Mouse (Mus musculus) neural tube, embryonic 15.5 days (tissue): ENCODE measurements around the gene Cspg5. TPM values are rescaled to one million over a fixed set of nuclear protein-coding genes. Genes with fewer than 3 reads are reported as not detected.
A peak's percentile ranks its signal among the peaks of the same experiment; 100 is the strongest.

Experiments used
- ATAC-seq: fragments of 200-750 bp; cut with Nextera tagmentation; 2 replicates; pipeline ENCODE4 v1.8.0; 2017; ENCODE audit warnings: mild to moderate bottlenecking, moderate TSS enrichment, moderate library complexity; ENCODE audit not compliant: low FRiP score
- H3K27ac ChIP-seq: fragments of 300-500 bp; sonication (generic); replicated peaks from 2 replicates; pipeline ENCODE4 v1.5.1; 2015; ENCODE audit warnings: mild to moderate bottlenecking, inconsistent platforms
- H3K27me3 ChIP-seq: fragments of 300-500 bp; sonication (generic); replicated peaks from 2 replicates; pipeline ENCODE4 v1.6.1; 2015; ENCODE audit warnings: inconsistent platforms
- H3K36me3 ChIP-seq: fragments of 300-500 bp; sonication (generic); 2 replicates; pipeline ENCODE4 v1.6.1; 2015; ENCODE audit warnings: inconsistent platforms
- H3K4me1 ChIP-seq: fragments of 300-500 bp; sonication (generic); 2 replicates; pipeline ENCODE4 v1.6.1; 2015; ENCODE audit warnings: inconsistent platforms
- H3K4me2 ChIP-seq: fragments of 300-500 bp; sonication (generic); 2 replicates; pipeline ENCODE4 v1.6.1; 2015; ENCODE audit warnings: inconsistent platforms, mild to moderate bottlenecking, moderate library complexity
- H3K4me3 ChIP-seq: fragments of 300-500 bp; sonication (generic); replicated peaks from 2 replicates; pipeline ENCODE4 v1.5.1; 2015; ENCODE audit warnings: mild to moderate bottlenecking, inconsistent platforms
- H3K9ac ChIP-seq: fragments of 300-500 bp; sonication (generic); replicated peaks from 2 replicates; pipeline ENCODE4 v1.6.1; 2015; ENCODE audit warnings: mild to moderate bottlenecking, inconsistent platforms
- H3K9me3 ChIP-seq: fragments of 300-500 bp; sonication (generic); replicated peaks from 2 replicates; pipeline ENCODE4 v1.6.1; 2016; ENCODE audit warnings: inconsistent platforms
- WGBS: fragments of 180-500 bp; shearing (Covaris S2); methylation state at CpG from one replicate; pipeline ENCODE4 v1.1.7; 2015; ENCODE audit warnings: mixed read lengths; 5-methylcytosine and 5-hydroxymethylcytosine counted together
- polyA plus RNA-seq: library from polyadenylated mRNA; unstranded; fragments of >200 nt; fragmentation: Nextera tagmentation; extraction: Ambion mirVana; gene quantifications from 2 replicates; pipeline ENCODE4 v1.2.1, GENCODE M21; 2015

The Cspg5 gene
- 145 and 180 TPM in 2 replicates for polyA plus RNA-seq

GRCm38 (mm10) chr9:110243221-110243833, at the start of gene Cspg5:
Gene Cspg5 (plus strand): TSS chr9:110243783.
- ATAC-seq = no peak
- peak within 1 kb of the TSS; percentile 63 for H3K4me3 ChIP-seq
- peaks cover 29% of the 10 kb centered on the region for H3K4me1 ChIP-seq
- peak within 1 kb of the TSS; percentile 86 for H3K9ac ChIP-seq
- H3K36me3 ChIP-seq = peaks cover 11% of the 10 kb centered on the region
- peak within 1 kb of the TSS; percentile 94 for H3K27ac ChIP-seq
- H3K9me3 ChIP-seq = no peaks in the 10 kb centered on the region
- H3K4me2 ChIP-seq = peak within 1 kb of the TSS; percentile 90
- no peaks in the 10 kb centered on the region for H3K27me3 ChIP-seq
- 79% methylated on average over 7 of the region's 7 CpGs for WGBS

DNA sequence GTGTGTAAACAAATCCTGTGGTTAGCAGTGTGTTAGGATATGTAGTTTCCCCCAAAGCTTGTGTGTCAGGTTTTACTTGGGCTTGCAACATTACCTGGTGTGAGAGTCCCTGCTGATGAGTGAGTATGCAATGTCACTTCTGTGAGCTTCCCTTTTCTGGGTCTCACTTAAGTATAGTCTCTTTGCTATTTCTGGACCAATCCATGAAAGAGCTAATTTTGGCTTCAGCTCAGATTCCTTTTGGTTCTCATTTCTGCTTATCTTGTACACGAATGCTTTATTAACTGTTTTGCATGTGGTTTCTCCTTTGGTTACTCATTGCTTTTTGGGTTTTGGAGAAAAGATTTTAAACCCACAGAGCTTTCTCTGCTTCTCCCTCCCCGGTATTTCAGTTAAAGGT, 43.7 kb upstream of the Cspg5 start:
- H3K9ac ChIP-seq = no peak overlapping the region
- H3K4me3 ChIP-seq = no peak overlapping the region
- 93% methylated on average over 2 of the region's 2 CpGs for WGBS
- no peaks in the 10 kb centered on the region for H3K27me3 ChIP-seq
- peaks cover 64% of the 10 kb centered on the region for H3K36me3 ChIP-seq
- no peaks in the 10 kb centered on the region for H3K9me3 ChIP-seq
- ATAC-seq = no peak
- no peak overlapping the region for H3K4me2 ChIP-seq
- H3K4me1 ChIP-seq = no peaks in the 10 kb centered on the region
- no peak overlapping the region for H3K27ac ChIP-seq

GRCm38 (mm10) chr9:110205526-110206404, 37.8 kb upstream of the Cspg5 start:
- Histone ChIP-seq H3K27me3 (no peaks in the 10 kb centered on the region), H3K4me1 (0 out of 2 replicates have a peak, but pooled peaks cover 6% of the 10 kb centered on the region), H3K4me2 (peak overlapping the region; percentile 5; the same call in 1 of the 2 replicates), H3K9ac (no peak overlapping the region), H3K9me3 (no peaks in the 10 kb centered on the region), H3K4me3 (no peak overlapping the region), H3K27ac (peak overlapping the region; percentile 78), H3K36me3 (peaks cover 68% of the 10 kb centered on the region)
- ATAC-seq = peak; percentile 61; the same call in 1 of the 2 replicates
- 26% methylated on average over 15 of the region's 15 CpGs for WGBS

- 0 out of 2 replicates have a peak, but pooled peaks cover 6% of the 10 kb centered on the region for H3K4me1 ChIP-seq
- peaks cover 72% of the 10 kb centered on the region for H3K36me3 ChIP-seq
- no peak overlapping the region for H3K4me2 ChIP-seq
- WGBS = 69% methylated on average over 2 of the region's 2 CpGs
- no peaks in the 10 kb centered on the region for H3K27me3 ChIP-seq
- no peak overlapping the region for H3K9ac ChIP-seq
- H3K4me3 ChIP-seq = no peak overlapping the region
- peak overlapping the region; percentile 78; the same call in 1 of the 2 replicates for H3K27ac ChIP-seq
- no peak for ATAC-seq
- no peaks in the 10 kb centered on the region for H3K9me3 ChIP-seq
These were observed 37.1 kb upstream of the Cspg5 start for GRCm38 (mm10) chr9:110206437-110206836.

DNA sequence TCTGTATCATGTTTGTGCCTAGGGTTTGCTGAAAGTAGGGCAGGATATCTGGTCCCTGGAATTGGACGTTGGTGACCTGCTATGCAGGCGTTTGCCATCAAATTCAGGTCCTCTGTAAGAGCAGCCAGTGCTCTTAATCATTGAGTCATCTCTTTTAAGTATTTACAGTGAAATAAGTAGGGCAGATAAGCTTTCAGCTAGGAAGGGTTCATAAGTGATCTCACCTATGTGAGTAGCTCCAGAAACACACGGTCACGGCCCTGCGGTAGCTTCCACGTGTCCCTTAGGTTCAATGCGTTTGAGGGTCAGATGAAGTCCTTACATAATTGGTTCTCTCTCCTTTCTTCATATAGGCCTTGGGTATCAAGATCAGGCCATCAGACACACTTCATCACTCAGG, 35.3 kb upstream of the Cspg5 start:
- Histone ChIP-seq H3K27ac (no peak overlapping the region), H3K9me3 (no peaks in the 10 kb centered on the region), H3K9ac (no peak overlapping the region), H3K4me2 (no peak overlapping the region), H3K4me1 (0 out of 2 replicates have a peak, but pooled peaks cover 6% of the 10 kb centered on the region), H3K36me3 (peaks cover 70% of the 10 kb centered on the region), H3K27me3 (no peaks in the 10 kb centered on the region), H3K4me3 (no peak overlapping the region)
- no peak for ATAC-seq
- 69% methylated on average over 7 of the region's 7 CpGs for WGBS

DNA sequence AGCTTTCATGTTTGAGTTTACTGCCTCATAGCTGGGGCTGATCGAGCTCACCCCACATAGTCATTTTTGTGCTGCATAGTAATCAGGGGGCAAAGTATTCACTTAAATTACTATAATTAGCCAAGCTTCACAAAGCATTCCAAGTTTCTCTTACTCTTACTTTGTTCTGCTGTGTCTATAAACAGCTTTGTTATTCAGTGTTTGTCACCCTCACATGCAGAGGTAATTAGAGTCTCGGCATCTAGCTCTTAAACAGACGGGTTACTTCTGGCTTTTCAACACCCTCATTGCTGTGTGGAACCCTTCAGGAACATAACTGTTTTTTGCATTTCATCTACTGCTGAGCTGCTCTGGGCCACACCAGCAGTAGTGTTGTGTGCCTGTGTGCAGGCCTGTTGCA, 34.6 kb upstream of the Cspg5 start:
- Histone ChIP-seq H3K4me1 (0 out of 2 replicates have a peak, but pooled peaks cover 6% of the 10 kb centered on the region), H3K36me3 (peaks cover 69% of the 10 kb centered on the region), H3K4me3 (no peak overlapping the region), H3K27me3 (no peaks in the 10 kb centered on the region), H3K9ac (no peak overlapping the region), H3K4me2 (no peak overlapping the region), H3K9me3 (no peaks in the 10 kb centered on the region), H3K27ac (no peak overlapping the region)
- WGBS = 41% methylated on average over 3 of the region's 3 CpGs
- no peak for ATAC-seq

DNA sequence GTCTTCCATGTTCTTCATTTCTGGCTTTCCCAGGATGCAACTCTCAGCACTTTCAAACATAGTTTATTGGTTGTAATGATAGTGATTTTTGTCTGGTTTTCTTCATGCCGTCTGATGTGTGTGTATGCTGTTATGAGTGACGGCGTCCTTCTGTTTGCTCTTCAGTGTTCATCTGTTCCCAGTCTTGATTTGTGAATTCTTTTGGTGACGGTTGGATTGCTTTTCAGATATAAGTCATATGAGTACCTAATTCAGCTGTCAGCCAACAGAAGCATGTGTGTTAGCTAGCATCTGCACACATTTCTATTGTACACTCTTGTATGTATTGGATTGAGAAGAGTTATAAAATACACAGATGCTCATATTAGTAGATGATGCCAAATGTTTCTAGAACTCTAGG, 19.3 kb upstream of the Cspg5 start:
- no peaks in the 10 kb centered on the region for H3K27me3 ChIP-seq
- no peaks in the 10 kb centered on the region for H3K4me1 ChIP-seq
- H3K4me3 ChIP-seq = no peak overlapping the region
- no peak overlapping the region for H3K27ac ChIP-seq
- H3K9ac ChIP-seq = no peak overlapping the region
- H3K9me3 ChIP-seq = no peaks in the 10 kb centered on the region
- 95% methylated on average over 4 of the region's 4 CpGs for WGBS
- H3K4me2 ChIP-seq = no peak overlapping the region
- no peak for ATAC-seq
- H3K36me3 ChIP-seq = peaks cover 49% of the 10 kb centered on the region

- WGBS = 95% methylated on average over 4 of the region's 4 CpGs
- Histone ChIP-seq H3K9me3 (no peaks in the 10 kb centered on the region), H3K4me3 (no peak overlapping the region), H3K4me1 (no peaks in the 10 kb centered on the region), H3K27me3 (no peaks in the 10 kb centered on the region), H3K36me3 (peaks cover 58% of the 10 kb centered on the region), H3K4me2 (no peak overlapping the region), H3K27ac (no peak overlapping the region), H3K9ac (no peak overlapping the region)
- ATAC-seq = no peak
These were observed 17.4 kb upstream of the Cspg5 start for GRCm38 (mm10) chr9:110226191-110226590.

DNA sequence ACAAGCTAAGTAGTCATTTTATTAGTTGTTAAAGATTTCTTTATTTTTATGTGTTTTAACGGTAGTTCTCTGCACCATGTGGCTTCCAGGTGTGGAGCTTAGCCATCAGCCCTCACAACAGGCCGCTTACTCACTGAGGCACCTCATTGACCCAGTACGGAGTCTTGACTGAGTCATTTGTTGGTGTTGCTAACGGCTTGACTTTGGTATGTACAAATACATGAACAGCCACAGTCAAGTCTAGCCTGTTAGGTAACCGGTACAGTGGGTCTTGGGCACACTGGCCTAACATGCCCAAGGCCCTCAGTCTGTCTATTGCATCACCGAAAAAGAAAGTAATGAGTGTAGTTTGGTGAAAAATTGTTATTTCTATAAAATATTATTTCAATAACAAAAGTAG, 14.9 kb upstream of the Cspg5 start:
- Histone ChIP-seq H3K4me3 (no peak overlapping the region), H3K27me3 (no peaks in the 10 kb centered on the region), H3K36me3 (peaks cover 53% of the 10 kb centered on the region), H3K9ac (no peak overlapping the region), H3K4me2 (no peak overlapping the region), H3K9me3 (no peaks in the 10 kb centered on the region), H3K4me1 (no peaks in the 10 kb centered on the region), H3K27ac (no peak overlapping the region)
- WGBS = 85% methylated on average over 6 of the region's 6 CpGs
- ATAC-seq = no peak

GRCm38 (mm10) chr9:110229112-110229511, 14.5 kb upstream of the Cspg5 start:
- WGBS = 96% methylated on average over 1 of the region's 1 CpGs
- no peaks in the 10 kb centered on the region for H3K9me3 ChIP-seq
- H3K4me3 ChIP-seq = no peak overlapping the region
- H3K9ac ChIP-seq = no peak overlapping the region
- H3K27me3 ChIP-seq = no peaks in the 10 kb centered on the region
- no peak overlapping the region for H3K4me2 ChIP-seq
- no peak for ATAC-seq
- H3K27ac ChIP-seq = no peak overlapping the region
- H3K4me1 ChIP-seq = no peaks in the 10 kb centered on the region
- H3K36me3 ChIP-seq = peaks cover 49% of the 10 kb centered on the region

DNA sequence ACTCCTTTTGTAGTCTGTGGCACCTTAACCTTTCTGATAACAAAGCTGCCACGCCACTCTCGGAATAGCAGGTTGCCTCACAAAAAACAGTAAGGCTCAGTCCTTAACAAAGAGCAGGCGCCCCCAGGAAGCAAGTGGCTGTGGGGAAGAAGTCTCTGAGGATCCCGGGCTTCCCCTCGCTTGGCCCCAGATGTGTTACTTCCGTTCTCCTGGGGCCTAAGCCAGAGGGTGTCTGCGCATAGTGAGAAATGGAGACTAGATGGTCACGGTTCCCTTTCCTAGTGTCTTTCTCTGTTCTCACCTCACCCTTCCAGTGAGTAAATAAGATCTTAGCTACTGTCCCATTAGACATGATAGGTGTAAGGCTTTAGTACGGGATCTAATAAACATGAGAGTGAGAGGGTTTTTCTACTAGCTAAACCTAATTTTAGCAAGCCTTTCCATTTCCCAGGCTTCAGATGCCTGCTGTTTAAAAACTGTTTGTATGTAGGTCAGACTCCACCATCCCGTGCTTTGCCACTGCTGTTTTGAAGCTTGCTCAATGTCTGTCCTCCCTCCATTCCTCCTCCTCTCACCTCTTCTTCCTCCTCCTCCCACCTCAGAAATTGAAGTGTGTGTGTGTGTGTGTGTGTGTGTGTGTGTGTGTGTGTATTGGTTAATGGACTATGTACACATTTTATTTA, 13.9 kb upstream of the Cspg5 start:
- 85% methylated on average over 10 of the region's 10 CpGs for WGBS
- no peaks in the 10 kb centered on the region for H3K4me1 ChIP-seq
- H3K9ac ChIP-seq = no peak overlapping the region
- H3K9me3 ChIP-seq = no peaks in the 10 kb centered on the region
- no peak for ATAC-seq
- peaks cover 51% of the 10 kb centered on the region for H3K36me3 ChIP-seq
- no peak overlapping the region for H3K4me2 ChIP-seq
- H3K27me3 ChIP-seq = no peaks in the 10 kb centered on the region
- 0 out of 2 replicates have a peak overlapping the region, but pooled peaks have one; percentile 37 for H3K27ac ChIP-seq
- no peak overlapping the region for H3K4me3 ChIP-seq
